Mouse (Mus musculus) thymus, postnatal 10 days (tissue): ENCODE results near the gene Adamtsl1.

ENCODE experiments used
- DNase-seq, 2 experiments: peaks; one replicate each; pipeline ENCODE4 v3.0.0; 2021; ENCODE audit warnings: low spot score in 2 of 2

Adamtsl1 gene

GRCm38 (mm10) chr4:86401116-86401515, 887.1 kb downstream of the Adamtsl1 start:
- no peak for DNase-seq

GRCm38 (mm10) chr4:86406501-86407199, 892.7 kb downstream of the Adamtsl1 start:
- no peak for DNase-seq

GRCm38 (mm10) chr4:86407200-86407527, 893.2 kb downstream of the Adamtsl1 start:
- no peak for DNase-seq

- no peak for DNase-seq
Observed at GRCm38 (mm10) chr4:86408421-86408820, 894.4 kb downstream of the Adamtsl1 start.

GRCm38 (mm10) chr4:86410946-86411345, 897.0 kb downstream of the Adamtsl1 start:
- DNase-seq: no peak

- DNase-seq: no peak
Observed at GRCm38 (mm10) chr4:86413388-86413787, 899.4 kb downstream of the Adamtsl1 start.

GRCm38 (mm10) chr4:86416401-86417025, 902.5 kb downstream of the Adamtsl1 start:
- no peak for DNase-seq

GRCm38 (mm10) chr4:86422586-86422985, 908.6 kb downstream of the Adamtsl1 start:
- DNase-seq: no peak

- DNase-seq: no peak
Observed at GRCm38 (mm10) chr4:86425581-86425980, 911.6 kb downstream of the Adamtsl1 start.

GRCm38 (mm10) chr4:86426549-86426948, 912.6 kb downstream of the Adamtsl1 start:
- no peak for DNase-seq

- DNase-seq: no peak
Observed at GRCm38 (mm10) chr4:86427312-86427711, 913.3 kb downstream of the Adamtsl1 start.

- DNase-seq: no peak
Observed at GRCm38 (mm10) chr4:86428091-86428745, 914.2 kb downstream of the Adamtsl1 start.

- no peak for DNase-seq
Observed at GRCm38 (mm10) chr4:86435631-86436030, 921.7 kb downstream of the Adamtsl1 start.

GRCm38 (mm10) chr4:86436336-86436735, 922.4 kb downstream of the Adamtsl1 start:
- DNase-seq: no peak

GRCm38 (mm10) chr4:86450468-86450867, 936.5 kb downstream of the Adamtsl1 start:
- DNase-seq: no peak

- DNase-seq: no peak
Observed at GRCm38 (mm10) chr4:86464808-86465207, 950.8 kb downstream of the Adamtsl1 start.
